ENCODE assay signal across 8 mouse cellular contexts in genomic region chr5:112275021-112275804, GRCm38 (mm10). TPM values are rescaled to one million over a fixed set of nuclear protein-coding genes. Genes with fewer than 3 reads are reported as not detected.
DNase-seq lines count a peak whose midpoint lies in the region; ATAC-seq and TF ChIP-seq lines count a peak whose summit lies in the region.

No protein-coding gene starts in this region.

- TF ChIP-seq RAD21 in CH12.LX (IDR thresholded peaks at IDR 0.05; ENCODE audit: low read depth, low read length), result no peak

- no peaks in the 10 kb centered on the region for H3K9me3 ChIP-seq in heart, embryonic 13.5 days
- H3K9me3 ChIP-seq in CH12.LX (replicated peaks; ENCODE audit: low read length), result no peaks in the 10 kb centered on the region
- no peaks in the 10 kb centered on the region for H3K9me3 ChIP-seq in forebrain, embryonic 16.5 days (ENCODE audit: control insufficient read depth, low read length)
- no peaks in the 10 kb centered on the region for H3K9me3 ChIP-seq in midbrain, embryonic 10.5 days (replicated peaks)

- intact Hi-C loops in heart, adult 2 months (cut with DNase I), result loop anchor here (2.0 kb wide), 2 partner anchors 20 to 34 kb away; partner anchors contain the start of gene Crybb1

- peaks cover 15% of the 10 kb centered on the region for H3K27me3 ChIP-seq in heart, embryonic 13.5 days (replicated peaks)
- no peaks in the 10 kb centered on the region for H3K27me3 ChIP-seq in heart, adult 2 months (ENCODE audit: control insufficient read depth, insufficient read depth, low read length)
- H3K27me3 ChIP-seq in CH12.LX (replicated peaks), result peaks cover 14% of the 10 kb centered on the region
- no peaks in the 10 kb centered on the region for H3K27me3 ChIP-seq in forebrain, embryonic 16.5 days (replicated peaks; ENCODE audit: control insufficient read depth, insufficient read depth, low read length)
- H3K27me3 ChIP-seq in midbrain, embryonic 10.5 days (ENCODE audit: low read depth, poor library complexity, severe bottlenecking), result peaks cover 13% of the 10 kb centered on the region

- H3K4me2 ChIP-seq in heart, embryonic 13.5 days, result peak overlapping the region; percentile 80
- H3K4me2 ChIP-seq in CH12.LX (ENCODE audit: insufficient read depth, low read depth, poor library complexity, severe bottlenecking), result peak overlapping the region; percentile 94
- peak overlapping the region; percentile 54 for H3K4me2 ChIP-seq in forebrain, embryonic 16.5 days (ENCODE audit: low read length)

- peak overlapping the region; percentile 86; the same call in 1 of the 2 replicates for H3K4me3 ChIP-seq in heart, embryonic 13.5 days
- no peak overlapping the region for H3K4me3 ChIP-seq in heart, adult 2 months
- H3K4me3 ChIP-seq in CH12.LX (replicated peaks in 1 of 3; ENCODE audit: low read depth in 2 of 3, low read length in 2 of 3, poor library complexity in 1 of 3), result no peak overlapping the region
- H3K4me3 ChIP-seq in forebrain, embryonic 16.5 days (replicated peaks; ENCODE audit: low read length), result peak overlapping the region; percentile 80; the same call in 1 of the 2 replicates
- H3K4me3 ChIP-seq in midbrain, embryonic 10.5 days, result peak overlapping the region; percentile 87

- in situ Hi-C loops in CH12.LX (cut with MboI; ENCODE audit: low pct_ligation_motif_present, low pct_unique_long_range_greater_than_20kb, low sequenced_read_pairs), result loop anchor here (10.0 kb wide), 1 partner anchor 50 kb away; the partner anchor contains the start of gene Tfip11

- dilution Hi-C loops in CH12.LX (cut with MboI; ENCODE audit: extremely low pct_ligation_motif_present, extremely low pct_unique_long_range_greater_than_20kb, low sequenced_read_pairs), result no loop called here

- TF ChIP-seq POLR2A in heart, adult 2 months (IDR thresholded peaks at IDR 0.05; ENCODE audit: insufficient read depth, low read depth, low read length), result no peak
- no peak for TF ChIP-seq POLR2A in CH12.LX (IDR thresholded peaks at IDR 0.05; ENCODE audit: low read depth, low read length)

- H3K4me1 ChIP-seq in heart, embryonic 13.5 days, result peaks cover 37% of the 10 kb centered on the region
- peaks cover 20% of the 10 kb centered on the region for H3K4me1 ChIP-seq in heart, adult 2 months (ENCODE audit: control insufficient read depth, insufficient read depth, low read length)
- peaks cover 44 to 88% of the 10 kb centered on the region in 2 experiments for H3K4me1 ChIP-seq in CH12.LX (ENCODE audit: control insufficient read depth in 1 of 2, insufficient read depth in 2 of 2)
- peaks cover 23% of the 10 kb centered on the region for H3K4me1 ChIP-seq in forebrain, embryonic 16.5 days (replicated peaks; ENCODE audit: control insufficient read depth, insufficient read depth, low read length)
- peaks cover 92% of the 10 kb centered on the region for H3K4me1 ChIP-seq in midbrain, embryonic 10.5 days

- WGBS in heart, embryonic 13.5 days, result 62% methylated on average over 4 of the region's 4 CpGs
- 57% methylated on average over 4 of the region's 4 CpGs for WGBS in heart, adult 2 months
- 59% methylated on average over 3 of the region's 4 CpGs for WGBS in forebrain, embryonic 16.5 days
- WGBS in midbrain, embryonic 10.5 days, result 78% methylated on average over 4 of the region's 4 CpGs

- no peak for ATAC-seq in heart, embryonic 13.5 days (ENCODE audit: extremely low read depth, insufficient number of reproducible peaks, low FRiP score, low TSS enrichment)
- no peak for ATAC-seq in forebrain, embryonic 16.5 days

- no peak for DNase-seq in heart, adult 2 months
- no peak for DNase-seq in CH12.LX (ENCODE audit: extremely low read depth)
- DNase-seq in midbrain, embryonic 10.5 days (ENCODE audit: low spot score), result no peak
- DNase-seq in testis, postnatal 10 days (ENCODE audit: low spot score), result no peak
- no peak for DNase-seq in thymus, postnatal 10 days (ENCODE audit: low spot score in 2 of 2)
- DNase-seq in thymus, postnatal 36 days, result no peak

- peak overlapping the region; percentile 76; the same call in 1 of the 2 replicates for H3K9ac ChIP-seq in heart, embryonic 13.5 days
- no peak overlapping the region for H3K9ac ChIP-seq in heart, adult 2 months (ENCODE audit: low read depth, low read length)
- 0 out of 2 replicates have a peak overlapping the region, but pooled peaks have one; percentile 0 for H3K9ac ChIP-seq in CH12.LX (ENCODE audit: insufficient read depth, low read depth)
- H3K9ac ChIP-seq in forebrain, embryonic 16.5 days (replicated peaks; ENCODE audit: low read depth, low read length), result no peak overlapping the region

- H3K27ac ChIP-seq in heart, embryonic 13.5 days (replicated peaks), result no peak overlapping the region
- H3K27ac ChIP-seq in heart, adult 2 months, result no peak overlapping the region
- H3K27ac ChIP-seq in CH12.LX (ENCODE audit: insufficient read depth, low read depth), result no peak overlapping the region
- H3K27ac ChIP-seq in forebrain, embryonic 16.5 days (ENCODE audit: low read length), result no peak overlapping the region
- no peak overlapping the region for H3K27ac ChIP-seq in midbrain, embryonic 10.5 days (replicated peaks)

- TF ChIP-seq CTCF in heart, adult 2 months (IDR thresholded peaks at IDR 0.05), result no peak
- no peak for TF ChIP-seq CTCF in CH12.LX (conservative IDR thresholded peaks at IDR 0.05 in 1 of 2, IDR thresholded peaks at IDR 0.05 in 1 of 2; ENCODE audit: low read depth in 2 of 2, low read length in 2 of 2)

- no peaks in the 10 kb centered on the region; the same call in 1 of the 2 replicates for H3K79me2 ChIP-seq in heart, adult 2 months (replicated peaks; ENCODE audit: control insufficient read depth, insufficient read depth, low read length)
- H3K79me2 ChIP-seq in CH12.LX (replicated peaks; ENCODE audit: control insufficient read depth, extremely low read depth, insufficient read depth, poor library complexity, severe bottlenecking), result 0 out of 2 replicates have a peak, but pooled peaks cover 6% of the 10 kb centered on the region

- no peak for TF ChIP-seq EP300 in heart, adult 2 months (IDR thresholded peaks at IDR 0.05; ENCODE audit: insufficient read depth, low read depth, low read length)
- TF ChIP-seq EP300 in CH12.LX (IDR thresholded peaks at IDR 0.05; ENCODE audit: low read length), result no peak

- H3K36me3 ChIP-seq in heart, embryonic 13.5 days, result no peaks in the 10 kb centered on the region
- H3K36me3 ChIP-seq in heart, adult 2 months (ENCODE audit: control insufficient read depth, insufficient read depth, low read length), result no peaks in the 10 kb centered on the region
- H3K36me3 ChIP-seq in CH12.LX (replicated peaks in 1 of 2; ENCODE audit: control insufficient read depth in 1 of 2, insufficient read depth in 1 of 2, low read length in 1 of 2), result peaks cover 0 to 2% of the 10 kb centered on the region in 2 experiments
- no peaks in the 10 kb centered on the region for H3K36me3 ChIP-seq in forebrain, embryonic 16.5 days (ENCODE audit: control insufficient read depth, insufficient read depth)
- no peaks in the 10 kb centered on the region for H3K36me3 ChIP-seq in midbrain, embryonic 10.5 days

TF ChIP-seq in CH12.LX, 34 proteins besides CTCF, POLR2A, EP300 and RAD21:
- TF ChIP-seq ZNF384 (IDR thresholded peaks at IDR 0.05; ENCODE audit: low read depth, low read length) (peak; percentile 73), IRF4 (IDR thresholded peaks at IDR 0.05; ENCODE audit: low read depth, low read length) (no peak)

RNA-seq across cellular contexts. Expression of gene Tpst2, which starts 1.3 kb away (rescaled TPM):
- polyA plus RNA-seq in heart, embryonic 13.5 days (2015; fragmentation: Nextera tagmentation; extraction: Ambion mirVana), result 36.8 and 37.5 TPM in 2 replicates
- total RNA-seq in heart, adult 2 months (2021), result 10 to 100 TPM; 38.3 to 43.6 TPM
- 36.9 and 37.7 TPM in 2 replicates for polyA plus RNA-seq in heart, adult 2 months (2012; rRNA removed)
- 20.6 and 20.7 TPM in 2 replicates for total RNA-seq in CH12.LX (2012; rRNA removed)
- 12.6 and 13.3 TPM in 2 replicates for total RNA-seq in CH12.LX (2014; rRNA removed)
- polyA plus RNA-seq in CH12.LX (2012; ENCODE audit: insufficient read length, low read depth), result 10.8 and 15.6 TPM in 2 replicates
- polyA plus RNA-seq in forebrain, embryonic 16.5 days (2015; fragmentation: Nextera tagmentation; extraction: Ambion mirVana), result 27.9 and 30.2 TPM in 2 replicates
- polyA plus RNA-seq in midbrain, embryonic 10.5 days (2016; fragmentation: Nextera tagmentation; extraction: Ambion mirVana), result 35.9 and 37.0 TPM in 2 replicates

RNA-seq across cellular contexts. Expression of gene Crybb1, which starts 19.6 kb away (rescaled TPM):
- polyA plus RNA-seq in heart, embryonic 13.5 days (2015; fragmentation: Nextera tagmentation; extraction: Ambion mirVana), result 1.2 and 2.2 TPM in 2 replicates
- total RNA-seq in heart, adult 2 months (2021), result 1 to 10 TPM; 1.5 to 3.3 TPM
- polyA plus RNA-seq in heart, adult 2 months (2012; rRNA removed), result 2.1 and 2.3 TPM in 2 replicates
- not detected in 2 replicates for total RNA-seq in CH12.LX (2012; rRNA removed)
- total RNA-seq in CH12.LX (2014; rRNA removed), result not detected in 2 replicates
- polyA plus RNA-seq in CH12.LX (2012; ENCODE audit: insufficient read length, low read depth), result not detected in 2 replicates
- 4.6 and 5.8 TPM in 2 replicates for polyA plus RNA-seq in forebrain, embryonic 16.5 days (2015; fragmentation: Nextera tagmentation; extraction: Ambion mirVana)
- 0.41 and 0.91 TPM in 2 replicates for polyA plus RNA-seq in midbrain, embryonic 10.5 days (2016; fragmentation: Nextera tagmentation; extraction: Ambion mirVana)

RNA-seq across cellular contexts. Expression of gene Cryba4, which starts 22.9 kb away (rescaled TPM):
- polyA plus RNA-seq in heart, embryonic 13.5 days (2015; fragmentation: Nextera tagmentation; extraction: Ambion mirVana), result 1.6 and 1.9 TPM in 2 replicates
- total RNA-seq in heart, adult 2 months (2021), result 1 to 10 TPM; 5.3 to 7.1 TPM
- 14.4 and 33.8 TPM in 2 replicates for polyA plus RNA-seq in heart, adult 2 months (2012; rRNA removed)
- 0.25 TPM in 1 of 2 replicates, not detected in the other for total RNA-seq in CH12.LX (2012; rRNA removed)
- total RNA-seq in CH12.LX (2014; rRNA removed), result not detected in 2 replicates
- polyA plus RNA-seq in CH12.LX (2012; ENCODE audit: insufficient read length, low read depth), result not detected in 2 replicates
- polyA plus RNA-seq in forebrain, embryonic 16.5 days (2015; fragmentation: Nextera tagmentation; extraction: Ambion mirVana), result 0.75 and 1.4 TPM in 2 replicates
- 0.43 and 1.4 TPM in 2 replicates for polyA plus RNA-seq in midbrain, embryonic 10.5 days (2016; fragmentation: Nextera tagmentation; extraction: Ambion mirVana)

RNA-seq across cellular contexts. Expression of gene Tfip11, which starts 50.9 kb away (rescaled TPM):
- polyA plus RNA-seq in heart, embryonic 13.5 days (2015; fragmentation: Nextera tagmentation; extraction: Ambion mirVana), result 17.8 and 19.4 TPM in 2 replicates
- 10 to 100 TPM; 17.6 to 19.4 TPM for total RNA-seq in heart, adult 2 months (2021)
- polyA plus RNA-seq in heart, adult 2 months (2012; rRNA removed), result 16.0 and 18.5 TPM in 2 replicates
- total RNA-seq in CH12.LX (2012; rRNA removed) (23.8 and 29.0 TPM in 2 replicates), CH12.LX (2014; rRNA removed) (6.6 and 8.8 TPM in 2 replicates)
- 28.6 and 31.7 TPM in 2 replicates for polyA plus RNA-seq in CH12.LX (2012; ENCODE audit: insufficient read length, low read depth)
- polyA plus RNA-seq in forebrain, embryonic 16.5 days (2015; fragmentation: Nextera tagmentation; extraction: Ambion mirVana), result 34.7 and 36.7 TPM in 2 replicates
- polyA plus RNA-seq in midbrain, embryonic 10.5 days (2016; fragmentation: Nextera tagmentation; extraction: Ambion mirVana), result 43.0 and 47.6 TPM in 2 replicates

Comparison
In these comparisons a context has a peak if more than half of its experiments do, and no peak if none do; other contexts are left out.
1. H3K4me3 ChIP-seq: peak in heart, embryonic 13.5 days (single experiment), forebrain, embryonic 16.5 days (single experiment) and midbrain, embryonic 10.5 days (single experiment); none in heart, adult 2 months (single experiment) and CH12.LX (0 of 3).
2. H3K9ac ChIP-seq: peak in heart, embryonic 13.5 days (single experiment) and CH12.LX (single experiment); none in heart, adult 2 months (single experiment) and forebrain, embryonic 16.5 days (single experiment).
3. Peak in every context shown above with its lines, with median percentiles within 50 percentile points of each other: H3K4me2 ChIP-seq.